Comparison of ENCODE assay signal across 25 mouse cellular contexts in the genomic region with DNA sequence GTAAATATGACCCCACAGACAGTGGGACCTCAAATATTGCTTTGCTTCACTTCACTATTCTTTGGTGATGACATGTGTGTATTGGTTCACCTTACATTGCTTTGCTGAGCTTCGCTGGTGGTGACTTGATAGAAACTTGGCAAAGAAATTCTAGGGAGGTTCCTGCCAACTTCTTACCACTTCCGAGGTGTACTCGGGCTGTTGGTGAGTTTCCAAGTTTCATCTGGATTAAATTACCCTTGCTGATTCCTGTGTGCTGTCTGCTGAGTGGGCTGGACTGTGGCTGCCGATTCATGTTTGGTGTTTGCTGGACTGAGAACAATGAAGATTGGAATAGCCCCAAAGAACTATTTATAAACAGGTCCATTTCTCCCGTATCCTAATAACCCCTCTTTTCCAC.
"Had no signal": no experiment of that assay in that cellular context is flagged by ENCODE, and none has a peak within 500 bp of the region (broad histone marks: within the 10 kb centered on the region; RNA-seq: fewer than 3 reads in every experiment).

No protein-coding gene starts in this region.

- H3K9ac ChIP-seq: heart, embryonic 12.5 days; hindbrain, embryonic 12.5 days; hindbrain, embryonic 14.5 days; intestine, embryonic 15.5 days; limb, embryonic 13.5 days; limb, embryonic 15.5 days; liver, embryonic 12.5 days; liver, embryonic 14.5 days had no signal

- H3K4me2 ChIP-seq: heart, embryonic 12.5 days; hindbrain, embryonic 12.5 days; hindbrain, embryonic 14.5 days; intestine, embryonic 15.5 days; limb, embryonic 13.5 days; limb, embryonic 15.5 days; liver, embryonic 12.5 days had no signal

- H3K36me3 ChIP-seq: heart, embryonic 10.5 days; heart, embryonic 12.5 days; hindbrain, embryonic 10.5 days; hindbrain, embryonic 12.5 days; intestine, embryonic 15.5 days; limb, embryonic 13.5 days; limb, embryonic 15.5 days; liver, embryonic 12.5 days had no signal

- H3K4me3 ChIP-seq: gastrocnemius, adult 2 months; heart, embryonic 10.5 days; heart, embryonic 12.5 days; hindbrain, embryonic 10.5 days; hindbrain, embryonic 12.5 days; intestine, embryonic 15.5 days; layer of hippocampus, adult 2 months; limb, embryonic 13.5 days; limb, embryonic 15.5 days; liver, embryonic 12.5 days had no signal

- H3K27ac ChIP-seq: gastrocnemius, adult 2 months; heart, embryonic 10.5 days; hindbrain, embryonic 10.5 days; hindbrain, embryonic 12.5 days; hindbrain, embryonic 14.5 days; intestine, embryonic 15.5 days; layer of hippocampus, adult 2 months; limb, embryonic 13.5 days; limb, embryonic 15.5 days; liver, embryonic 12.5 days; liver, embryonic 14.5 days had no signal

- H3K9me3 ChIP-seq: heart, embryonic 10.5 days; hindbrain, embryonic 10.5 days; intestine, embryonic 15.5 days; limb, embryonic 13.5 days; limb, embryonic 15.5 days; liver, embryonic 12.5 days had no signal

- H3K4me1 ChIP-seq: hindbrain, embryonic 10.5 days; hindbrain, embryonic 12.5 days; limb, embryonic 13.5 days had no signal

- H3K27me3 ChIP-seq: hindbrain, embryonic 12.5 days; intestine, embryonic 15.5 days; limb, embryonic 15.5 days had no signal

- DNase-seq: gastrocnemius, adult 2 months; gastrocnemius, postnatal 14 days; heart, adult 18-20 months; heart, postnatal 10 days; heart, postnatal 4 days; kidney, adult 18-20 months; kidney, adult 9 months; kidney, postnatal 10 days; kidney, postnatal 25 days; kidney, postnatal 4 days; left cerebral cortex, postnatal 4 days had no signal

- ATAC-seq: hindbrain, embryonic 16.5 days; inflammation-experienced regulatory T-cells, adult 6 months; intestine, embryonic 15.5 days; intestine, postnatal 0 days; liver, embryonic 12.5 days had no signal
